Mouse (Mus musculus): ENCODE results near the gene Ncoa5. TPM values are rescaled to one million over a fixed set of nuclear protein-coding genes. Genes with fewer than 3 reads are reported as not detected.

Ncoa5 gene
- total RNA-seq, 2 experiments from 2014 or later = 50.2 to 56.1 TPM

DNA sequence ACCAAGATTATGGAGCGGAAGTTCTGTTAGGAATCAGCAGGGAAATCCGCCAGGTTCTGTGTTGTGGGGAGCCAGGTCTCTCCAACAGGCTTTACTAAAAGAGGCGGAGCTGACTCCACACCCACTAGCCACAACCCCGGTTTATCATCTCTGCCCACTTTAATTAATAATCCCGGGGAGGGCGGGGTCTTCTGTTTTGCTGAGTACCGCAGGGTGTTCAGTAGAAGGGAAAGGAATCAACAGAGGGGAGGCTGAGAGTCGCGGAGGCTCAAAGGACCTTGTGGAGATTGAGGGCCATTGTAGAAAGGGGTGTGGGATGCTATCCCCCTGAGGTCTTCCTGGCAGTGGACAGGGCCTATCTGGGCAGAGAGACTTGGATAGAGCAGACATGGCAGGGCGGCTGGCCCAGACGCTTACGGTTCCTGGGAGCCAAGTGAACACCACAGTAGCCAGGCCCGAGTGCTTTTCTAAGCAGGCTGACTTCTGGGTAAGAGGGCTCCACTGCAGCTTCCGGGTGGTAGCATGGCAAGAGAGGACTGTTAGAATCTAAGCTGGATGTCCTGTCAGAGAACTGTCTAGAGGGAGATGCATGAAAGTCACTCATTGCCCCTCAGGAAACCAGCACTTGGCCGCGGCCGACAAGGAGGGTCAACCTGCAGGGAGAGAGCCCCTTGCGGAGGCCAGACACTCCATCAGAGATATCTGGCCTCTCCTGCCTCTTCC, 16.3 kb upstream of the Ncoa5 start:
- DNase-seq (ENCODE audit: extremely low spot score in 1 of 2, low spot score in 1 of 2) = no peak

GRCm38 (mm10) chr2:165049044-165049443, 14.4 kb upstream of the Ncoa5 start:
- DNase-seq (ENCODE audit: extremely low spot score in 1 of 2, low spot score in 1 of 2) = no peak

DNA sequence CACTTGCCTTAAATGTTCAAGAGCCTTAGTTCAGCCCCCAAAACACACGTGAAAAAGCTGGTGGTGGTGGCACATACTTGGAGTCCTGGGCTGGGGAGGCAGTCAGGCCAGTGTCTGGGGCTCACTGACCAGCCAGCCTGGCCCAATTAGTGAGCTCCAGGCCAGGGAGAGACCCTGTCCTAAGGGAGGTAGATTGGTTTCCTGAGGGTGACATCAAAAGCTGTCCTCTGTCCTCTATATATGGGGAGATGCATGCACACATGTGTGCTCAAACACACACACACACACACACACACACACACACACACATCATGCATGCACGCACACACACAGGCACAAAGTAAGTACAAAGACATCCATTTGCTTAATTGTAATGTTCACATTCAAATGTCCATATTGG, 9.1 kb upstream of the Ncoa5 start:
- DNase-seq (ENCODE audit: extremely low spot score in 1 of 2, low spot score in 1 of 2) = no peak

DNA sequence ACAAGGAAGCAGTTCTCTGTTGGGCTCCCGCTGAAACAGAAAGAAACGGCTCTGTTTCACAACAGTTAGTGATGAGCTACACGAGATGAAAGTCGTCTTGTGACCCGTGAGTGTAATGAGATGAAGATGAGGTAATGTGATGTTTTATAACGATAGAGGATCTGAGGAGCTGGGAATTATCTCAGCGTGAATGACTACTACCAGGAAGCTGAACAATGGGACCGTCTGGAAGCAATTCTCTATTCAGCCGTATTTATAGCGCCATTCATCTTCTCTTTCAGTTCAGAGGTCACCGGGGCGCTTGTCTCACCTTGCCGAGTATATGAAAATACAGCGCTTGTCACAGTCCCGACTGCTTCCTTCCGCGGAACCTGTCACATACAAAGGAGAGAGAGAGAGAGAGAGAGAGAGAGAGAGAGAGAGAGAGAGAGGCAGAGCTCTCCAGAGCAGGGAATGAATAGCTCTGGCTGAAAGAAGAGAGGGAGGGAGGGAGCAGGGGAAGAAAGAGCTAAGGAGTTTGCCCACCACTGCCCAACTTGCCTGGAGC, 8.5 kb upstream of the Ncoa5 start:
- DNase-seq (ENCODE audit: extremely low spot score in 1 of 2, low spot score in 1 of 2) = no peak

DNA sequence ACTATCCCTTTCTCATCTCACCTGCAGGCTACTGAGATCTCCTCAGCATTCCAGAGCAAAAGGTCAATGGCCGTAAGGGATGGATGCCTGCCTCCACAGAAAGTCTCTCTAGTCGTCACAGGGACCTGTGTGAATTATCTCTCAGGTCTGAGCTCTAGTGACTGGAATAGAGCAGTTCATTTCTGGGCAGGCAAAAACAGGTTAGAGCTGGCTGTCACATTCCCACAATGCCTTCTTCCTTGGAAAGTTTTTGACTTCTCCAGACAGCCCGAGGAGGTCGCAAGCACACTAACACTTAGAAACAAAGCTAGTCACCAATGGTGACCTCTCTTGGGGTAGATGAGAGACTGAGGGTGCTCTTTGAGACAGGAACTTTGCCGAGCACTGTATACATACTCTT, 7.5 kb upstream of the Ncoa5 start:
- DNase-seq (ENCODE audit: extremely low spot score in 1 of 2, low spot score in 1 of 2) = no peak

- DNase-seq (ENCODE audit: extremely low spot score in 1 of 2, low spot score in 1 of 2) = no peak
These were observed 2.7 kb upstream of the Ncoa5 start for GRCm38 (mm10) chr2:165037415-165037814.

DNA sequence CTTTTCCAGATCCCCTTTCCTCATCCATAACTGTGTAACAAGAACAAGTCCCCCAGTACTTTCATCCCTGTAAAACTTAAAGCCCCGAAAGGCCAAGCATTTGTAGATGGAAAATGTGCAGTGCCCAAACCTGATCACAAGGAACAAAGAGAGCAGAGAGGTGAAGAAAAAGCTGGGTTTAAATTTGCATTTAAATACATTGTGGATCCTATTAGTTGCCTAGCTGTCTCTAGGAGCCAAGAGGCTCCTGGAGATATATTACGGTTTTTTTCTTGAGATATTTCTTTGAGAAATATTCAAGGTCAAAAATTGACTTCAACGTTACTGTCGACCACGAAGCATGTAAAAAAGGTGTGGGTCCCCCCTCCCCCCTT, 378 bp upstream of the Ncoa5 start:
- DNase-seq (ENCODE audit: extremely low spot score in 1 of 2, low spot score in 1 of 2) = no peak

GRCm38 (mm10) chr2:165033306-165033705, 1.4 kb downstream of the Ncoa5 start:
- no peak for DNase-seq (ENCODE audit: extremely low spot score in 1 of 2, low spot score in 1 of 2)

- DNase-seq (ENCODE audit: extremely low spot score in 1 of 2, low spot score in 1 of 2) = no peak
These were observed 2.1 kb downstream of the Ncoa5 start for GRCm38 (mm10) chr2:165032533-165032932.

GRCm38 (mm10) chr2:165027163-165027562, 7.5 kb downstream of the Ncoa5 start:
- no peak for DNase-seq (ENCODE audit: extremely low spot score in 1 of 2, low spot score in 1 of 2)

DNA sequence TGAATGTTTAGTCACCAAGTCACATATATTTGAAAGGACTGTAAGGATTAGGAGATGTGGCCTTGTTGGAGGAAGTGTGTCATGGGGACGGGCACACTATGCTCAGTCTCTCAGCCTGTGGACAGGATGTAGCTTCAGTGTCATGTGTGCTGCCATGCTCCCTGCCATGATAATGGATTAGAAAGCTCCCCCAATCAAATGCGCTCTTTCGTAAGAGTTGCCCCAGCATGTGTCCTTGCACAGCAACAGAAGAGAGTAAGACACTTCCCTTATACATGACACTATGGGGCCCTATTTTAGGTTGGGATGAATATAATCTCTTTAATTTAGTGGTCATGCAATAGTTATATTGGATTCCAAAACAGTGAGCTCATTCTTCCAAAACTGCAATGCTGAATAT, 14.2 kb downstream of the Ncoa5 start:
- DNase-seq (ENCODE audit: extremely low spot score in 1 of 2, low spot score in 1 of 2) = no peak

GRCm38 (mm10) chr2:165014935-165015334, 19.7 kb downstream of the Ncoa5 start:
- DNase-seq (ENCODE audit: extremely low spot score in 1 of 2, low spot score in 1 of 2) = no peak

GRCm38 (mm10) chr2:165010351-165010750, 24.3 kb downstream of the Ncoa5 start:
- DNase-seq (ENCODE audit: extremely low spot score in 1 of 2, low spot score in 1 of 2) = no peak

GRCm38 (mm10) chr2:165009581-165009980, 25.1 kb downstream of the Ncoa5 start:
- DNase-seq (ENCODE audit: extremely low spot score in 1 of 2, low spot score in 1 of 2) = no peak

- DNase-seq (ENCODE audit: extremely low spot score in 1 of 2, low spot score in 1 of 2) = no peak
These were observed 25.5 kb downstream of the Ncoa5 start for GRCm38 (mm10) chr2:165009161-165009560.

GRCm38 (mm10) chr2:165007986-165008385, 26.7 kb downstream of the Ncoa5 start:
- no peak for DNase-seq (ENCODE audit: extremely low spot score in 1 of 2, low spot score in 1 of 2)

- DNase-seq (ENCODE audit: extremely low spot score in 1 of 2, low spot score in 1 of 2) = no peak
These were observed 27.9 kb downstream of the Ncoa5 start for GRCm38 (mm10) chr2:165006813-165007212.

GRCm38 (mm10) chr2:165004237-165004636, 30.4 kb downstream of the Ncoa5 start:
- no peak for DNase-seq (ENCODE audit: extremely low spot score in 1 of 2, low spot score in 1 of 2)

GRCm38 (mm10) chr2:165003108-165003507, 31.6 kb downstream of the Ncoa5 start:
- DNase-seq (ENCODE audit: extremely low spot score in 1 of 2, low spot score in 1 of 2) = no peak

- DNase-seq (ENCODE audit: extremely low spot score in 1 of 2, low spot score in 1 of 2) = no peak
These were observed 32.7 kb downstream of the Ncoa5 start for GRCm38 (mm10) chr2:165001958-165002357.

DNA sequence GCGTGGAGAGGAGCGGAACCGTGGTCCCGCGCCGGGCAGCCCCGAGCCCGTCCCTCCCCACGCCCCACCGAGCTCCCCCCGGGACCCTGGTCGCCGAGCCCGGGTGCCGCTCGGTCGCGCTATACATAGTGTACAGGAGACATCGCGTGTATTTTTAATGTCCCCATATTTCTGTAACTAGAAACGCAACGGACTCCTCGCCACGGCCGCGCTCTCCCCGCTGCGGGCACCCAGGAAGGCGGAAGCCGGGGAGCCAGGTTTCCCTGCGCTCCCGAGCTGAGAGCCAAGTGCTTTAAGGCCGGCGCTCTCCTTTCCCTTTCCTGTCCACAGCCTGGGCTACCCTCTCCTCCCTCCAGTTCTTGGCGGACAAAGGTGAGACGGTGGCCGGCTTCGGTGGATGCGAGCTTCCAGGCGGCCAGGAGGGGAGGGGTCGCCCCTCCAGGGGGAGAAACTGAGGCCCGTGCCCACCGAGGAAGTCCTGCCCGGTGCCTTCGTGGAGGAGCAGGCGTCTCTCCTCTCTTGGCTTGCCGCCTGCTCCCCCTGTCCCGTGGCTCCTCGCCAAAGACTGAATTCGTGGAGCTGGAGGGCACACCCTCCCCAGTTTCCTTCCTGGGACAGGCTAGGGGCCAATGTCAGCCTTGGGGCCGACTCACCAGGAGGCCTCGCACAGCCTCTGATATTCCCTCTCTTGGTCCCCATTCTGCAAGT, 36.8 kb downstream of the Ncoa5 start:
- no peak for DNase-seq (ENCODE audit: extremely low spot score in 1 of 2, low spot score in 1 of 2)
